Mouse (Mus musculus): ENCODE measurements around the gene Cntn3. TPM values are rescaled to one million over a fixed set of nuclear protein-coding genes. Genes with fewer than 3 reads are reported as not detected.

The Cntn3 gene
- polyA plus RNA-seq, 1 experiment, result not detected

- TF ChIP-seq GATA1 (IDR thresholded peaks at IDR 0.05; ENCODE audit: low read length), result peak; percentile 73
Observed at GRCm38 (mm10) chr6:102535599-102535998, 37.3 kb downstream of the Cntn3 start.

- no peak for TF ChIP-seq GATA1 (IDR thresholded peaks at IDR 0.05; ENCODE audit: low read length)
Observed at GRCm38 (mm10) chr6:102523037-102523436, 49.9 kb downstream of the Cntn3 start.

GRCm38 (mm10) chr6:102520977-102521376 is 51.9 kb downstream of the Cntn3 start:
- TF ChIP-seq GATA1 (IDR thresholded peaks at IDR 0.05; ENCODE audit: low read length), result no peak

- TF ChIP-seq GATA1 (IDR thresholded peaks at IDR 0.05; ENCODE audit: low read length), result no peak
Observed at GRCm38 (mm10) chr6:102515231-102515630, 57.7 kb downstream of the Cntn3 start.

GRCm38 (mm10) chr6:102512085-102512484 is 60.8 kb downstream of the Cntn3 start:
- no peak for TF ChIP-seq GATA1 (IDR thresholded peaks at IDR 0.05; ENCODE audit: low read length)

GRCm38 (mm10) chr6:102485509-102485908 is 87.4 kb downstream of the Cntn3 start:
- TF ChIP-seq GATA1 (IDR thresholded peaks at IDR 0.05; ENCODE audit: low read length), result no peak

- no peak for TF ChIP-seq GATA1 (IDR thresholded peaks at IDR 0.05; ENCODE audit: low read length)
Observed at GRCm38 (mm10) chr6:102478320-102479080, 94.4 kb downstream of the Cntn3 start.

GRCm38 (mm10) chr6:102438353-102438752 is 134.5 kb downstream of the Cntn3 start:
- no peak for TF ChIP-seq GATA1 (IDR thresholded peaks at IDR 0.05; ENCODE audit: low read length)

GRCm38 (mm10) chr6:102427549-102427948 is 145.4 kb downstream of the Cntn3 start:
- no peak for TF ChIP-seq GATA1 (IDR thresholded peaks at IDR 0.05; ENCODE audit: low read length)

- TF ChIP-seq GATA1 (IDR thresholded peaks at IDR 0.05; ENCODE audit: low read length), result no peak
Observed at GRCm38 (mm10) chr6:102421781-102422180, 151.1 kb downstream of the Cntn3 start.

GRCm38 (mm10) chr6:102388590-102388989 is 184.3 kb downstream of the Cntn3 start:
- TF ChIP-seq GATA1 (IDR thresholded peaks at IDR 0.05; ENCODE audit: low read length), result no peak

- no peak for TF ChIP-seq GATA1 (IDR thresholded peaks at IDR 0.05; ENCODE audit: low read length)
Observed at GRCm38 (mm10) chr6:102372112-102372511, 200.8 kb downstream of the Cntn3 start.

GRCm38 (mm10) chr6:102363880-102364279 is 209.0 kb downstream of the Cntn3 start:
- no peak for TF ChIP-seq GATA1 (IDR thresholded peaks at IDR 0.05; ENCODE audit: low read length)

- no peak for TF ChIP-seq GATA1 (IDR thresholded peaks at IDR 0.05; ENCODE audit: low read length)
Observed at GRCm38 (mm10) chr6:102363291-102363832, 209.5 kb downstream of the Cntn3 start.

GRCm38 (mm10) chr6:102332144-102332543 is 240.8 kb downstream of the Cntn3 start:
- TF ChIP-seq GATA1 (IDR thresholded peaks at IDR 0.05; ENCODE audit: low read length), result no peak

- no peak for TF ChIP-seq GATA1 (IDR thresholded peaks at IDR 0.05; ENCODE audit: low read length)
Observed at GRCm38 (mm10) chr6:102326711-102327110, 246.2 kb downstream of the Cntn3 start.
